Mouse (Mus musculus) right cerebral cortex, postnatal 4 days (tissue): ENCODE data around the gene Gdf15.

ENCODE experiments used
- DNase-seq: peaks from one replicate; pipeline ENCODE4 v3.0.0-alpha.2; 2022

Gene Gdf15

DNA sequence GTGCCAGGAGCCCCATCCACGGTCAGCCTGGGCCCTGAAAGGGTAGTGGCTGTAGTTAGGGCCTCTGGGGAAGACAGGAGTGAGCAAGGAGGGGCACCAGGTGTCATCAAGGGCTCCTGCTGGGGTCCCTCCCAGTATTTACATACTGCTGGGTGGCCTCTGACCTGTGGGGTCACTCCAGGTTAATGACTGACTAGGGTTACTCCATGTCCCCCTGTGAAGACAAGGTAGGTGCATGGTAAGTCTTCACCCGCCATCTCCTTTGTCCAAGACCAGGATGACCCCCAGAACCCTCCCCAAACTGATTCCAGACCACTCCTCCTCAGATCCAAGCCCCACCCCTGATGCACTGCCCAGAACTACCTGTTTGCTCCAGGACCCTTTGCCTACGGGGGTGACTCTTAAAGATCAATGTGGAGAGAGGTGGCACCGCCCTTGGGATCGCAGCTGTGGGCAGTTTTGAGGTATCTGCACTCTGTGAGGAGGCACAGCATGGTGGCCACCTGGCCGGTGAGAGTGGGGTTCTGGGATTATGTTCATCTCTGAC lies at the start of gene Gdf15:
TSS of gene Gdf15 (minus strand) at position 111 of the 547 bp plus-strand sequence.
- DNase-seq, result no peak

DNA sequence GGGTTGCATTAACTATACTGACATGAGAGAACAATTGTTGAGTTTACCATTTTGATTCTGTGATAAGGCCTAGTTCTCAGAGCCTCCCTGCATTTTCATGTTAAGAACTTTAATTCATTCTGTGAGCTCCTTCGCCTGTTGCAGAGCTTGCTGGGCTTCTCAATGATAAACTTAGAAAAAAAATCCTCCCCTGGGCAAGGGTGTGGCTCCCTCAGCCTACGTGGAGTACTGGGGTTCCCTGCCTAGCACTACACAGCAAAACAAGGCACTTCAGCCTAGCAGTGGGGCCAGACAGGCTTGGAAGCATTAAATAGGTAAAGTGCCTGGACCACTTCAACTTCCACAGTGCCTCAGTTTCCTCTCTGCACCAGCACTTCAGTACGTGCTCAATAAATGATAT lies 49.2 kb upstream of the Gdf15 start:
- DNase-seq, result no peak

DNA sequence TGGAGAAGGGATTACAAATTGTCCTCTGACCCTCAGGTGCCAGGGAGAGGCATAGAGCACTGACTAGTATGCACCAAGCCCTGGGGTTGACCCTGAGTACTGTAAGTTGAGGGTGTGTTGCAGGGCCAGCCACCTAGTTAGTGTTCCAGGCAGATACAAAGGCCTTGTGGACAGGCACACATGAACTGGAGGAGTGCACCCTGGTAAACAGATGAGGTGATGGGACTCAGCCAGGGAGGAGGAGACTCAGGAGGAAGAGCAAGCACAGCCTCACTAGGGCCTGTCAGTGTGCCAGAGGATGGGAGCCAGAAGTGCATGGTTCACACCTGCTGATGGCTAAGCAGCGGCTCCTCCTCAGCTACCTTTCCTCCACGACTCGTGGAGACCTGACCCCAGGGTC lies 47.8 kb upstream of the Gdf15 start:
- no peak for DNase-seq

DNA sequence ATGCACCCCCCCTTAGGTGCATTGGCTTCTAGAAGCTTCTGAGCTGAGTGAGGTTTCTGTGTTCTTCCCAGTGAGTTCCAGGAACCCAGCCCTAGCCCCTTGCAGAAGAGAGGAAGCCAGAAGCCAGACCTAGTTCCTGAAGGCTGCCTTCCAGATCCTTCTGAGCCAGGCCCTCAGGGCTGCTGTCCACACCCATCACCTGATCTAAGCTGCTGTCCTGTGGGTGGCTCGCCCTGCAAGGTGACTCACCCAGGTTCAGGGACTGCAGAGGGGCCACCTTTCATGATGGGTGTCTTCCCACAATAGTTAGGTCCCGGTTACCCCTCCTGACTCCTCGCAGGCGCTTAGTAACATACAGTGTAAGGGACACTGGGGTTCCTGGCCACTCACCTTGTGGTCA lies 47.1 kb upstream of the Gdf15 start:
- no peak for DNase-seq

DNA sequence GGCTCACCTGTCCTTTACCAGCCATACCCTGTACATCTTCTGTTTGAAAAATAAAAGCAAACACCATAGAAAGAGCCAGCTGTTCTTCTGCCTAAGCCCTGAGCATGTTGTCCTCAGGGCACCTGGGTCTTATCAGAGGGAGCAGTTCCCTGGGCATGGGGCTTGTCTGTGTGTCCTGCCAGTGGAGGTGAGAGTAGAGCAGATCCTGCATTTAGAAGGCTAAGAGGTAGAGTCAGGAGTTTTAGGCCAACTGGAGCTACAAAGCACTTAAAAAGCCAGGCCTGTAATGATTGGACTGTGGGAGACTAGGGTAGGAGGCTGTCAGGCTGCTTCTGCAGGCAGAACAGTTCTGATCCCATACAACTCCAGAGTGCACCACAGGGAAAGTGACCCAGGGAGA lies 46.4 kb upstream of the Gdf15 start:
- DNase-seq, result no peak

DNA sequence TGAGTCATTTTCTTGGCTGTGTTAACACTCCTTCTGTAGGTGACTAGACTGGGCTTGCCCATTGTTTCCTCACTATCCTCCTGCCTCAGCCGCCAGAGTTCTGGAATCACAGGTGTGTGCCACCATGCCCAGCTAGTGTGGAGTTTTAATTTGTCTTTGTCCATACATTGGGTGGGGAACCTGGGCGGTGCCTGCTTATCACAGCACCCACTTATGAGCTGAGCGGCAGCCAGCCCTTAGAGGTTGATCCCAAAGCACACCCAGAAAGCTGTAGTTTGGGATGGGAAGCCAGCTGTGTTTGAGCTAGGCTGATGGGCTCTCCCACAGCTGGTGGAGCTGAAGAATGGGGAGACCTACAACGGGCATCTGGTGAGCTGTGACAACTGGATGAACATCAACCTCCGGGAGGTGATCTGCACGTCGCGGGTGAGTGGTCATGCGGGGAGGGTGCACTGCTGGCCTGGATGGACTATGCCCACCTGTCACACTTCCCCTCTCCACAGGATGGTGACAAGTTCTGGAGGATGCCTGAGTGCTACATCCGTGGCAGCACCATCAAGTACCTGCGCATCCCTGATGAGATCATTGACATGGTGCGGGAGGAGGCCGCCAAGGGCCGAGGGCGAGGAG lies 45.3 kb upstream of the Gdf15 start:
- no peak for DNase-seq

DNA sequence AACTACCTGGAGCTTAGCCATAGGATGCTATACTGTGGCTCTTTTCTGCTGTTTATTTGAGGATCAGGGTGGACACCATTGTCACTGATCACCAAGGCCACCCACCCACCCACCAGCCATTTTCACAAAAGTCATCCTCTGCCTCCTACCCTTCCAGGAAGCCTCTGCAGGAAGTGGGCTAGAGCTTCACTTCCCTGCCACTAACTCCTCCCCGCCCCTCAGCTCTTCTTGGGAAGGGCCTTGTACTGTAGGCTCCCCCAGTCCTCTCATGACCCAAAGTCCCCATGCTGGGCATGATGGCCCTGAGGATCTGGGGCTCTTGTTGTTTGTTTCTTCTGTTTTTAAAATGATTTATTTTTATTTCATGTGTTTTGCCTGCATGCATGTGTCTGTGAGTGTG lies 43.1 kb upstream of the Gdf15 start:
- DNase-seq, result no peak

DNA sequence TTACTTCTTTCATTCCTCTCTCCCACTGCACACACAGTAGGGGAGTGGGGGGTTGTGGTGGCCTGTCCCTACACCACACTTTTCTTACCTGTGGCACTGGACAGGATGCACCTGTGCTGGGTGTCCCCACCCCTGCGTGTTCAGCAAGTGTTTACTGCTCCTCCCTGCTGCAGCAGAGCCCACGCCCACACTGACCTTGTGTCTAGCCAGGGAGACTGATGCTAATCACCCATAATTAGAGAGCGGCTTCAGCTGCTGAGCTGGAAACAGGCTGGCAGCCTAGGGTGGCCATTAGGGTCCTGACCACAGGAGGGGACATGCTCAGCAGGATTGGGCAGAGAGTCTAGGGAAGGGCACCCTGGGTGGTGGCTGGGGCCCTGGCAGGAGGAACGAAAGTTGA lies 42.5 kb upstream of the Gdf15 start:
- no peak for DNase-seq

DNA sequence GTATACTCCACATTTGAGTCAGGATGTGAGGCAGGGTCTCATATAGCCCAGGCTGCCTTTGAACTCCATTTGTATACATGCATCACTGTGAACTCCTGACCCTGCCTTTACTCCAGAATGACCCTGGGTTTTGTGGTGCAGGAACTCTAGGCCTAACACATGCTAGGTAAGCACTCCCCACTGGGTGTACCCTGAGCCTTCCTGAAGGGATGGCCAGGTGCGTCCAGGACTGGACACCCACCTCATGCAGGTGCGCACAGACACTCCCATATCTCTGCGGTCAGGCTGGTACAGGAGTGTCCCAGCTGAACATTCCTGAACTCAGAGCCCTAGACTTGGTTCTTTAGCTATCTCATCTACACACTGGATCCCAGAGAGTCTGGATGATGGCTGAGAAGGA lies 41.9 kb upstream of the Gdf15 start:
- no peak for DNase-seq

DNA sequence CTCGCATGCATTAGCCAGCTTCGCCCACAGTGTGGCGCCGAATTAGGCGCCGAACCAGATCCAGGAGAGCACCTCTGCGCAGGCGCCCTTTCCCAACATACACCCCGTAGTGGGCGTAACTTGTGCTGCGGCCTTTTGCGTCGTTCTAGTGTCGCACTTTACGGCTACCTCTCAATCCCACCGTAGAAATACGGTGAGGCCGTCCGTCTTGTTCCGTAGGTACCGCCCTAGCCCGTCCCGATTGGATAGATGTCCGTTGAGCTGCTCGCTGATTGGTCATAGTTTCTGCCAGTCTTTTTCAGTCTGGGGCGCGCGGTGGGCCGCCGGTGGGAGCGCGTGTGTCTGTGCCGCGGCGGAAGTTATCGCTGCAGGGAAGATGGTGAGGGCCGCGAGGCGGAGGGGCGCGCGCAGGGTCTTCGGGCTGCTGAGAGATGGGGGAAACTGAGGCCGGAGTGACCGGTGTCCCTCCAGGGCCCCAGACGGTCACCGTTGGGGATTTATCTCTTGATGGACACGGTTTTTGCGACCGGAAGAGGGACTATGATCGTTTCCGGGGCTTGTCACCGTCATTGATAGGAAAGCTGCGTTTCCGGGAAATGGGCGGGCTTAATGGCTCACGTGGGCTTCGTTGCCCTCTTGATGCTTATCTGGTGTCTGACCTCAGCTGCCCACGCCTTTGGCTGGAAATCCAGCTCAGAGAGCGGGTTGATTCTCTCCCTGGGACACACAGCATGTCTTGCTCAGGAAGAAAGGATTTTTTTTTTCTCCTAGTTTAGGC lies 41.0 kb upstream of the Gdf15 start, which contains the start of gene Lsm4:
TSS of gene Lsm4 (plus strand) at position 170 of the 778 bp plus-strand sequence.
- peak; percentile 95 for DNase-seq

DNA sequence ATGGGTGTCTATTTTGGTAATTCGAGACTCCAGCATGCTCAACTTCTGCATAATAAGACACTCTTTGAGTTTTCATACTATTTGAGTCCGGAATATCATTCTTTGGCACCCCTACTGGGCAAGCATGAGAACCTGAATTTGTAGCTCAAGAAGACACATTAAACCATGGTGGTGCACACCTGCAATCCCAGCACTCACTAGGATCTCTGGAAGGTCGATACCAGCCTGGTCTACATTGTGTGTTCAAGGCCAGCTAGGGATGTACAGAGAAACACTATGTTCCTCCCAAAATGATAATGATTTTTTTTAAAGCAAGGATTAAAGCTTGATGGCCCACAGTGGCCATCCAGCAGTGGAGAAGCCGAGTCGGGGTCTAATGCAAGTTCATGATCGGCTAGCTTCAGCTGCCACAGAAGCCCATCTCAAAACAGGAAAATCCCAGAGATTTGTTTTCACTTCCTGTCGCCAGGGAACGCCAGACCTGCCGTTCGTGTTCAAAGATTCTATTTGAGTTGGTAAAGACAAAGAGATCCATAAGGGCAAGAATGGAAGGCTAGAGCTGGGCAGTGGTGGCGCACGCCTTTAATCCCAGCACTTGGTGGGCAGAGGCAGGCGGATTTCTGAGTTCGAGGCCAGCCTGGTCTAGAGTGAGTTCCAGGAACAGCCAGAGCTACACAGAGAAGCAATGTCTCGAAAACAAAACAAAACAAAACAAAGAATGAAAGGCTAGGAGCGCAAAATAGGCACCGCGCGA lies 40.2 kb upstream of the Gdf15 start:
- no peak for DNase-seq

DNA sequence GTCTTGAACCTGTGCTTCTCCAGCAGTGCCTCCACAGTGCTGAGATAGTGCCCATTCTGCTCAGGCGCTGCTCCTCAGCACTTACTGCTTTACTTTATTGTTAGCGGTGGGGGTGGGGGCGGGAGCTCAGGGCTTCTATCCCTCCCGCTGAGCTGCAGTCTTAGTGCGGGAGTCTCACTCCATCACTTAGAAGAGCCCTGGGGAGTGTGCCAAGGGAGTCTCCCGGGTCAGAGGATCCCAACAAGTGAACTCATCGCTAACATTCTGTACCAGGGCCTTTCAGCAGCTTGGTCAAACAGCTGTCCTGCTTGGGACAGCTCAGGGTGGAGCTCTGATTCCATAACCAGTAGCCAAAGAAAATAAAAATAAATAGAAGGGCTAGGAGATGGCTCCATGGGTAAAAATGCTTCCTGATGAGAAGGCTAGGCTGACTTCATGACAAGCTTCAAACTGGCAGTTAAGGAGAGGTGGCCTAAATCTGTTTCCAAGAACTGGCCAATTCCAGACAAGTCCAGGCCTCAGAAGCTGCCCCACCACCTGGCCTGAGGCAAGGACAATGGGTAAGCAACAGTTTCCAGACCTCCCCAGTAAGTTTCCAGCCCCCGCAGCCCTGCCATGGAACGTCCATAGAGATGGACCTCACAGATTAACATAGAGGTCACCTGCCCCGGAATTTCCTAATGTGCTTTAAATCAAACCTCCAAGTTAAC lies 39.5 kb upstream of the Gdf15 start:
- no peak for DNase-seq

DNA sequence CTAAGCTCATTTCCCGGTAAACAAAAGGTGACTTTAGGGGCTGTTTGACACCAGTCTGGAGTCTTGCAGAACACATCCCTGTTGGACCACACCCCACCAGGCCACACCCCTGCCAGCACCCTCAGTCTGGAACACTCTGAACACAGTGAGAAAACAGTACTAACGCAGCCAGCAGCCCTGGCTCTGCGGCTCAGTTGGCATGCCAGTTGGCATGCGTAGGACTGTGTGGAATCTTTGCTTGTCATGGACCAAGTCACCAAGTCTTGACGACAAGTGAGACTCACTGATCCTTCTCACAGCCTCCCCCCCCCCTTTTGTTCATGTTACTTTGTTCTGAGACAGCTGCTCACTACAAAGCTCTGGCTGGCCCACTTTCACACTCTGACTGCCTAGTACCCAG lies 34.8 kb upstream of the Gdf15 start:
- no peak for DNase-seq

DNA sequence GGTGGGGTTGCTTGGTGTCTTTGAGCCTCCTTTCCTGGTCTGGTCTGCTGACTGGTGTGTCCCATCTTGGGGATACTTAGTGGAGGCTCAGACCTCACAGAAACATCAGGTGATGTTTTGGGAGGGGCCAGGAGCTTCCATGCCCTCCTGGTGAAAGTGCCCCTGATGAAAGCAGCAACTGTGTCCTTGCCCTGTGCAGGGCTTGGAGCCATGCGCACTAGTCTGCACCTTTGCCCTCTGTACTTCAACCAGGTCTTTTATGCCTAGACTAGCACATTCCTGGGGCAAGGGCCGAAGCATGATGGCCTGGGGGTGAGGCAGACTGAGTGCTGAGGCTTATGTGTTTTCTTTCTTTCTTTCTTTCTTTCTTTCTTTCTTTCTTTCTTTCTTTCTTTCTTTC lies 33.3 kb upstream of the Gdf15 start:
- DNase-seq, result no peak

DNA sequence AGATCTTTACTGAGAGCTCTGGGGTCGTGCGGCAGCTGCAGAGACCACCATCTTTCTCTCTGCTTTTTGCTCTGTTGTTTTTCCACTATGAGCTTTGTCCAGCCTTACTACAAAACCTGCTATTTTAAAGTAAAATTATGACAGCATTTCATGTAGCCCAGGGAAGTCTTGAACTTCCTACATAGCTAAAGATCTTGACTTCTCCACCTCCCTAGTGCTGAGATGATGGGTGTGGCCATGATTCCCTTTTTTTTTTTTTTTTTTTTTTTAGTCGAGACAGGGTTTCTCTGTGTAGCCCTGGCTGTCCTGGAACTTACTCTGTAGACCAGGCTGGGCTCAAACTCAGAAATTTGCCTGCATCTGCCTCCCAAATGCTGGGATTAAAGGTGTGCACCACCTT lies 32.4 kb upstream of the Gdf15 start:
- no peak for DNase-seq

DNA sequence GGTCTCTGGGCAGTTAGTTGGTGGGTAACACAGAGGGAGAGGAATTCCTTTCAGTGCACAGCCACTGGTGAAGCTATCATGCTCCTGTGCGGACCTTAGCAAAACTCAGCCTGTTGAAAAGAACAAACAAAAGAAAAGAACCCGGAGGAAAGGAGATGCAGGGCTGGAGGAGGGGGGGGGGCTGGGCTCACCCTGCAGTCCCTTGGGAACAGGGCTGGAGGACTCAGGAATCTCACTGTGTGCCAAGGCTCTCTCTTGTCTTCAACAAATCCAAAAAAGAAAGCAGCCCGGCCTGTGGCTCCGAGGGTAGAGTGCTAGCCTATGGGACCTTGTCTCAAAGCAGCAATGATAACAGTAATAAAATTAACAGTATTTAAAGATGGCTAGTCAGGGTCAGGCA lies 31.4 kb upstream of the Gdf15 start:
- DNase-seq, result no peak

DNA sequence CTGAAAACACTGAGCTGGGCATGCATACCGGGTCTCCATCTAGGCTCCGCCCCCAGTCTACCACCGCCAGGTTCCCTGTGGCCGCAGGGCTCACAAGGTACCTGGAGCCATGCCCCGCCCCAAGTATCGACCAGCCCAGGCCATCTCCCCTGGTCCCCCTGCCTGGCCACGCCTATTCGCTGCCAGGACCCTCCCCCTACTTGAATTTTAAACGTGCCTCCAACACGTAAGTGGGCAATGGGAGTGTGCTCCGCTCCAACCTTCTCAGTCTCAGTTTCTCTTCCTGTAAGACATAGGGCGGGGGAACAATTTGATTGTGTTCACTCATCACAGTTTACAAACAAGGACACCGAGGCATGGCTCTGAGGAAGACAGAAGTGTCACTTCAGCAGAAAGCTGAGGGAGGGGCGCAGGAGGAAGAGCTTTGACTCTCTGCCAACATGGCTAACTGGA lies 28.0 kb upstream of the Gdf15 start, which contains the start of gene Pgpep1:
TSS of gene Pgpep1 (minus strand) at position 116 of the 453 bp plus-strand sequence.
- no peak for DNase-seq

DNA sequence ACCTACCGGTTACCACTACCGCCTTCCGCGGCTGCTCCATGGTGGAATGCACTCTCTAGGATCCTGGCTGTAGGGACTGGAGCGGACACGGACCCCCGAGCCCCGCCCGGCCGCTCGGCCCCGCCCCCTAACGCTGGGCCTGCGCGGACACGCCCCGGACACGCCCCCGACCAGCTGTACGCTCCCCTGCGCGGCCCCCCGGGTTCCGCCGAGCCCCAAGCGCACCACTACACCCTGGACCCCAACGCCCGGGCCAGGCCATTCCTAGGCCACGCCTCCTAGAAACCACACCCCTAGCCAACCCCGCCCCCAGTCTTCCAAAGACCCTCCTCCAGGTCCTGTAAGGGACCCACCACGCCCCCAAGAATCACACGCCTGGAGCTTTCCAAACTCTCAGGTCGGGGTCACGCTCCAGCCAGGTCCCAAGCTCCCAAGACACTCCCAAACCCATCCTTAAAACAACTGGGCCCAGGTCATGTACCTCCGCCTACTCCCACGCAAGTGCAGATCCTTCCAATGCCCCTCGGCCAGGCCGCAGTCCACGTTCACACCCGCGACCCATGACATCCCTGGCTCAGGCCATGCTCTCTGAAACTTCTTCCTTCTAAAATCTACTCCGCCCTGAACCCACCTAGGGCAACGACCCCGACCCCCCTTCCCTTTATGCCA lies 27.5 kb upstream of the Gdf15 start:
- peak; percentile 79 for DNase-seq

DNA sequence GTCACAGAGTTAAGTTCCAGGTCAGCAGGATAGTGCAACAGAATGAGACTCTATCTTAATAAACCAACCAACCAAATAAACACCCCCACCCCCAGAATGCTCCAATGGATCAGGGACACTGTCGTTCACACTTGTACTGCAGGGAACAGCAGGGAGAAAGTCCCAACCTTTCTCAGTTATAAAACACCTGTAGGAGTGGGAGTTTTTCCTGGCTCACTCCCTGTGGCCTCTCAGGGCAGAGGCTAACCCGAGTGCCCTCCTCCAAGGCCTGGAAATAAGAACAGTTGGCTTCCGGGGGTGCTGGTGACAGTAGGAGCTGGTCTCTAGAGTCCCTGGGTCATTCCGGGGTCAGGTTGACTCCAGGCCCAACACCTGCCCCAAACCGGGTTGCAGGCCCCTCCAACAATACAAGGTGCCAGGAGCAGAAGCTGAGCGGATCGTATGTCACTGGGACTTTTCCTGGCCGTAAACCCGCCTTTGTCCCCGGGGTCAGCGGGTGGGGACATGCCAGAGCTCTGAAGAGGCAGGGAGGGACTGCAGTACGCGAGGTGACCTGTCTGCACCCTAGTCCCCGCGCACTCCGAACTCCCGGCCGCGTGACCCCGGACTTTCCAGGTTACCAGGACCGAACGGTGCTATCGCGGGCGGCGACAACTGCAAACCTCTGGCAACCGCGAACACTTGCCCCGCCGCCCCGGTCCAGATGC lies 26.8 kb upstream of the Gdf15 start:
- no peak for DNase-seq

DNA sequence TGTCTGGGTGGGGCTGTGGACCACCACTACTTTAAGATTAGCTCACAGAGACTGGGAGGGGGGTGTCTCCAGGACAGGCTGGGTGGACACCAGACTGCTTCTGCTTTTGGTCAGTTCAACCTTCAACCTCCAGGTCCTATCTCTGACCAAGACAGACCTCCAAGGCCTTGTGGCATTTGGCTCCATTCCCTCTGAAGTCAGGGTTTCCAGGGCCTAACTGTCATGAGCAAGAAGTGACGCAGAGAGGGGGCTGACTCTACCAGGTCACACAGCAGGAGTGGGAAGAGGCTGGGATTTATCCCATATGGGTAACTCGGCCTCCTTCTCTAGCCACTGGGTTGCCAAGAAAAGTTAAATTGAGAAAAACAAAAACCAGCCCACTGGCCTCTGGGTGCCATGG lies 25.5 kb upstream of the Gdf15 start:
- no peak for DNase-seq

DNA sequence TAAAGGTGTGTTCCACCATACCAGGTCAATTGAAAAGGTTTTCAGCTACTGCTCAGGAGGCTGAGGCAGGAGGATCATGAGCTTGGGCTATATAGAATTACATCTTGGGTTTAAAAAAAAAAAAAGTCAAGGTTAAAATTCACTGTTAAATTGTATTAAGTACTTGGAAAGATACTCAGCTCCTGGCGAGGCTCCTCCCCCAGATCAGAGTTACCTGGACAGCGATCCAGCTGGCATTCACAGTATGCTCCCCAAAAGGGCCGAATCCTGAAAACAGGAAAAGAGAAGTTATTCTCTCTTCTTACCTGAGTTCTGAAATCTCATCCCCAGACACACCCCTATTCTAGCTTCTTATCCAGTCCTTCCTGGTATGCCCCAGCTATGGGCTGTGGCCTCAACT lies 25.0 kb upstream of the Gdf15 start:
- no peak for DNase-seq
